Mouse (Mus musculus) lung, postnatal 4 days (tissue): ENCODE data around the gene Samd4b.

ENCODE experiments used
- DNase-seq, 2 experiments: peaks; one replicate each; pipeline ENCODE4 v3.0.0; 2021

The Samd4b gene

DNA sequence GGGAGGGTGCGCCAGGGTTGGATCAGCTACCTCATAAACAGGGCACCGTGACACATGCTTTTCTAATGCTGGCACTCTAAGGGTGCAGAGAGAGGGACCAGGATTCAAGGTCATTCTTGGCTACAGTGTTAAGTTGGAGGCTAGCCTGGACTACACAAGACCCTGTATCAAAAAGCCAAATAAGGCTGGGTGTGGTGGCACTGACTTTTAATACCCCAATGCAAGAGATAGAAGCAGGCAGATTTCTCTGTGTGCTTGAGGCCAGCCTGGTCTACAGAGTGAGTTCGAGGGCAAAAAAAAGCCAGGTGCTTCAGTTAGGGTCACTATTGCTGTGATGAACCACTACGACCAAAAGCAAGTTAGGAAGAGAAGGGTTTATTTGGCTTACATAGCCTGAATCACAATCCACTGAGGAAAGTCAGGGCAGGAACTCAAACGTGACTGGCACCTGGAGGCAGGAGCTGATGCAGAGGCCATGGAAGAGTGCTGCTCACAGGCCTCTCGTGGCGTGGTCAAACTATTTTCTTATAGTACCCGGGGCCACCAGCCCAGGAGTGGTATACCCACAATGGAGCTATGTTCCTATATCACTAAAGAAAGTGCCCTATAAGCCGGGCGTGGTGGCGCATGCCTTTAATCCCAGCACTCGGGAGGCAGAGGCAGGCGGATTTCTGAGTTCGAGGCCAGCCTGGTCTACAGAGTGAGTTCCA lies 156.0 kb downstream of the Samd4b start:
- DNase-seq, result no peak

DNA sequence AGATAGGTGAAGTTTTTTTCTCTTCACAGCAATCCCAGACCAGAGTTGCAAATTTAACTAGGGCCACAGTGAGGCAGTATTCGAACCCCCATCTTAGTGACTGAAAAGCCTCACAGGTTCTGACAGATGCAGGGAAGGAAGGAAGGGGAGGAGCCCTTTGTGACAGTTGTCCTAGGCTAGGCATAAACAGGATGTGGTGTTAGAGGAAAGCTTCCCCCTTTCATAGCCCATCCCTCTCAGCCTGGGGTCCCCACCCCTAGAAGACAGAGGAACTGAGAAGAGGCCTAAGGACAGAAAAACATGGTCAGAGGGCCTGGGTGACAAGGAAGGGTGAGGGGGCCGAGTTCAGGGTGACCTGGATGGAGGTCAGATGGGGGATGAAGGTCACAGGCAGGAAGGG lies 157.2 kb downstream of the Samd4b start:
- peak; percentile 73 to 75 for DNase-seq

DNA sequence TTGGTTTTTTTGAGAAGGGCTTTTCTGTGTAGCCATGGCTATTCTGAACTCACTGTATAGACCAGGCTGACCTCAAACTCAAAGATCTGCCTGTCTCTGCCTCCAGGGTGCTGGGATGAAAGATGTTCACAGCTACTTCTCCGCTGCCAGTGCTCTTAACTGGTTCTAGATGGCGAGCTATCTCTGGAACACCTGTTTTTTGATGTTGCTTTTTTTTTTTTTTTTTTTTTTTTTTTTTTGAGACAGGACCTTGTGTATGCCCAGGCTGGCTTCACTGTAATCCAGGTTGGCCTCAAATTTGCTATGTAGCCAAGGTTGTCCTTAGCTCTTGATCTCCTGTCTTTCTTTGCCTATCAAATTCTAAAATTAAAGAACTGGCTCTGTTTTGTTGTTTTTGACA lies 159.2 kb downstream of the Samd4b start:
- no peak for DNase-seq

DNA sequence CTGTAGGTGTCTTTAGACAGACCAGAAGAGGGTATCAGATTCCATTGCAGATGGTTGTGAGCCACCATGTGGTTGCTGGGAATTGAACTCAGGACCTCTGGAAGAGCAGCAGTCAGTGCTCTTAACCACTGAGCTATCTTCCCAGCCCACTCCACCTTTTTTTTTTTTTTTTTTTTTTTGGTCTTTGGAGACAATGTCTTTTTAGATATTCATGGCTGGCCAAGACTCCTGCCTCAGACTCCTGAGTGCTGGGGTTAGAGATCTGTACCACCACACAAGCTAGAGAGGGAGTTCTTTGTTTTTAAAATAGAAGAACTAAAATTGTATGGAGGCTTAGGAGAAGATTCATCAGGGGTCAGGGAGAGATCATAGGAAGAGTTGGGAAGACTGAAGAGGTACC lies 160.0 kb downstream of the Samd4b start:
- DNase-seq, result no peak

DNA sequence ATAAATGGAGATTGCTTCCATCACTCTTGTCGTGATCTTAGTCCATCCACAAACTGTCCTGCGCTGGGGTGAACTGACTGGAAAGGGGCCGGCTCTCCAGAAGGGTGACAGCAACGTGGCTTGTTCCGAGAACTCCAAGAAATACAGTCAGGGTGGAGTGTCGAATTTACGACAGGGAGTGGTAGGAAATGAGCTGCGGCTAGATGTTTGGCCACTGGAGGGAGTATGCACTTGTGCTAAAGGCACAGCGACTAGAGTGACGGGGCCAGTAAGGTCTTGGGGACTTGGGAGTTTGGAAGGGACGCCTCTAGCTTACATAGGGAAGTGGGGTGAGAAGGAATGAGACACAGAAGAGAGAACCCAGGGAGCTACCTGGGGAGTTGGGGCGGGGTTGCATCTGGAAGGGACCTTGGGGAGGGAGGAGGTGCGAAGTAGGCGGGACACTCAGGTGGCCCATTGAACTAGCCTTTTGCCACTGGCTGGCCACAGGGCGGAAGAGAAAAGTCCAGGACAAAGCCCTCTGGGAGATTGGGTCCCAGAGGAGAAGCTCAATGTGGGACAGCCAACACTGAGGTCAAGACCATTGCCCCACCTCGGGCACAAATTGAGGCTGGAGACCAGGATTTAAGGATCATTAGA lies 160.9 kb downstream of the Samd4b start, which contains the start of gene Gmfg:
TSS of gene Gmfg (plus strand) at position 516 of the 639 bp plus-strand sequence.
- peak; percentile 88 to 90 for DNase-seq

DNA sequence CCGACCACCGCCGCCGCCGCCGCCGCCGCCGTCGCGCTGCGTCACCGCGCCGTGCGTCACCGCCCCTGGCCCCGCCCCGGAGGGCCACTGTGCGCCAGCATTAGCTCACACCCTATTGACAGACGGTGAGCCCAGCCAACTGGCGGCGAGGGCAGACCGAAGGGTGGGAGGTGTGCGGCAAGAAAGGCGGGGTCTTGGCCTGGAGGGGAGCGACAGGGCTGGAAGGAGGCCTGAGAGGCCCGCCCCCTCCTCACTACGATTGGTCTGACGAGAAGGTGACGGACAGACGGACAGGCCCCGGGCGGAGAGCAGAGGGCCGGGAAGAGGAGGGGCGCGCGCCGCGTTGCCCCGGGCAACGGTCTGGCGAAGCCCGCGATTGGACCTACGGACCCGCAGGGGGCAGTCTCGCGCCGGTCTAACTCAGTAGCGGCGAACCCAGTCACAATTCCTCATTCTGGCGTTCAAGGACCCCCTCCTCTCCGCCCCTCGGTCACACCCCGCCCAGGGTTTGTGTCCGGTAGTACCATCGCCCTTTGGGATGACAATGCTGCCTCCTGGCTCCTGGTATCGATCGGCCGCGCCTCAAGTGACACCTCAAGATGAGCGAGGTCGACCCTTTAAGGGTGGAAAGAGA lies 161.6 kb downstream of the Samd4b start:
- DNase-seq, result peak; percentile 100

DNA sequence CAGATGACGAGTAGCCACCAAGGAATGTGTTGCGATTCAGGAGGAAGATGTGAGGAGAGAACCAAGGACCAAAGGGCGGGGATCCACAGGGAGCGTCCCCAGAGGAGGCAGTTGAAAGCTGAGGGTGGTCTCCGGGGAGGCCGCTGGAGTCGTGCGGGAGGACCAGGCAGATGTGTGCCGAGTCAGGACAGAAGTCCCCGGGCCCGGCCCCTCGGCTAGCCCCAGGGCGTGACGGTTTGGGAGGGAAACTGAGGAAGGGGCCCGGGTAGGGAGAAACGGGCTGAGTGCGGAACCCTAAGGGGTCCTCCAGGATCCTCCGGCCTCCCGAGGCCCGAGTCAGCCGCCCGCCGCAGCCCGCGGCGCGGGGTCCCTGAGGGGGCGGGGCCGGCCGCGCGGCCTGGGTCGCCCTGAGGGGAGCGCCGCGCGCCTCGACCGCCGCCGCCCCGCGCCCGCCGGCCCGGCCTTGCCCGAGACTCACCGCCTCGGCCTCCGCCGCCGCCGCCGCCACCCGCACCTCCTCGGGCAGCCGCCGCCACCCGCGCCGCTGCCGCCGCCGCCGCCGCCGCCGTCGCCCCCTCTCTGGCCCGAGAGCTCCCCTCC lies 162.2 kb downstream of the Samd4b start:
- DNase-seq, result peak in 1 of 2 experiments; percentile 37

DNA sequence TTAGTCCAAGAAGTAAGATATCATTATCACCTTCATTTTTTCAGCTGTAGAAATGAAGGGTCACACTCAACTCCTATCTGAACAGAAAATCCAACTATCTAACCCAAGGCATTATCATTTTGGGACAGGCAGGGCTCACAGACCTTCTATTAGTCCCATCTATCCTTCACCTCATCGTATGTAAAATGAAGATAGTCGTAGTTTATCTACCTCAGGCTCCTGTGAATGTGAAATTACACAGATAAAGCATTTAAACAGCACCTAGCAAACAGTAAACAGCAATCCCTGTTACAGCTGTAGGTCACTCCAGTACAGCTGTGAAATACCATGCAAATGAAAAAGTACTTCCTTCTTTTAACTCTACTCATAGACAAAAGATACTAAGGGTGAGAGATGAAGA lies 165.7 kb downstream of the Samd4b start:
- DNase-seq, result no peak

DNA sequence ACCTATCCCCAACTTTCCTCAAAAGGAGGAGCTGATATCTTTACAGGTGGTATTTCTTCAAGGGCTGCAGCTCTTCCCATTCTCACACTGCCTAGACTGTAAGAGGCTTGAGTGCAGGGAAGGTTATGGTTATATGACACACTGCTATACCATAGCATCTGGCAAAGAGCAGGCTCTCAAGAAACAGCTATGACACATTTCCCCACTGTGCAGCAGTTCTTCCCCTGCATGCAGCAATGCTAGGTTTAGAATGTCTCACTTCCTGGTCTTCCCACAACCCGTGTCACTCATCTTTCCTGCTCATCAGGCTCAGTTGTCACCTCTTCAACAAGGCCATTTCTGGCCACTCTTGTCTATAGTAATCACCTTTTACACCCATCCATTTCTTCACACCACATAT lies 167.4 kb downstream of the Samd4b start:
- no peak for DNase-seq

DNA sequence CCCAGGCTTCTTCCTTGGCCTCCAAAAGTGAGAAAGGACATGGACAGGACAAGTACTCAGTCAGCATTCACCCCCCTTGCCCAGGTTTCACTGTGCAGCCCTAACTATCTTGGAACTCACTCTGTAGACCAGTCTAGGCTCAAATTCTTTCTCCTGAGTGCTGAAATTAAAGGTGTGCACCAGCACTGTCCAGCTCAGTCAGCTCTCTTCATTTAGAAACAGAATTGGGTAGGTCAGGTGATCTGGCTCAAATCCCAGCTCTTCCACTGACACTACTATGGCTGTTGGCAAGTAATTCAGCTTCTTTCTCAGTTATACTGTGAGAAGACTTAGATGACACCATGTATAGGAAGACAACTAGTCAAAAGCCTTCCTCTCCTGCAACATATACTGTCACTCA lies 170.2 kb downstream of the Samd4b start:
- no peak for DNase-seq

DNA sequence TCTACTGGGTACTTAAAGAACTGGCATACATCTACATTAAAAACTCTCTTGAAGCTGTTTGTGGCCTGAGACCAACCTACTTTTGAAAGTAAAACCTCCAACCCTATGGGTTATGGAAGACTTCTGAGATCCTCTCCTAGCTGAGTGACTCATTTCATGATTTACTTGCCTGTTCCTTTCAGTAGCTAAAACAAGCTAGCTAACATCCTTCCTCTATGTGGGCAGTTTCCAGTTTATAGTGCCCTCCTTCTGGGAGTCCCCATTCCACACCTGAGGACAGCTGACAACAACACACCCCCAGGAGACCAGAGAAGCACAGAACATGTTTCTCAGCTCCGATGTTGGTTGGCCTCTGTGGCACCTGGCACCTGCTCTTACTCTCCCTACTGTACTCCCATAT lies 174.9 kb downstream of the Samd4b start:
- DNase-seq, result no peak

DNA sequence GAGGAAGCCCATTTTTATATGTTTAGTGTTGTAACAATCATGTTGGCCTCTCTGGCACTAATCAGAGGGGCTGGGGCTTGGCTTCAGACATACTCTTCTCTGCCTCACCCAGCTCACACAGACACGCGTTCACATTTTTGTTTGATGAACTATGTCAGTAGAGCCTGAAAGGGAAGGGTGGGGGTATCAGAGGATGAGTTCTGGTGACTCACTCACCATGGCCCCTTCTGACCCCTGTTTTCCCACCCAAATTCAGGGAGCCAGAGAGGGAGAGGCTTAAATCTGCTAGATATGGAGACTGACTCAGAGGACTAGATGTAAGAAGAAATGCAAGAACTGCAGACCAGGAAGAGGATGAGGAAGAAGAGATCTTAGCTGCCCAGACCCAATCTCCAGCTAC lies 178.5 kb downstream of the Samd4b start:
- no peak for DNase-seq

DNA sequence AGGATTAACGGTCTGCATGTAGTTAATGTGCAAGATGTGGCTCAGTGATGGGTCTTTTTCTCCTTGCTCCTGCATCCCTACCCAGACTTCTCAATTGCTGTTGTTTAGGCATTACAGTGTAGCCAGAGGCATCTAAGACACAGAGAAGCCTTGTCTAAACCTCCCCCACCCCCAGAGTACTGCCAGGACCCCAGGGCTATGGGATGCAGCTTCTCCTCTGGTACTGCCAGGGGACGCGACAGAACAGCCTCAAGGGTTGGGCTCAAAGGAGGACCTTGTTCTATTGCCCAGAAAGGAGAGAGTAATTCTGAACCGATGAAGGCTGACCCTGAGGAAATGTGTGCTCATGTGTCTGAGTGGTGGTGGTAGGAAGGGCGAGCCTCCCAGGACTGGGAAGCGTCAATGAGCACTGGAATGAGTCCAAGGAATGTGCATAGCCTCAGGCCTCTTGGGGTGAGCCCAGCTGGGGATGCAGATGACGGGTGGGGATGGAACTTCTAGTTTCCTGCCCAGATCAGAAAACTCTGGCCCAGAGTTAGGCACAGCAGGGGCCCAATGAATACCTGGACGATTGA lies 179.8 kb downstream of the Samd4b start:
- DNase-seq, result peak; percentile 58 to 77

DNA sequence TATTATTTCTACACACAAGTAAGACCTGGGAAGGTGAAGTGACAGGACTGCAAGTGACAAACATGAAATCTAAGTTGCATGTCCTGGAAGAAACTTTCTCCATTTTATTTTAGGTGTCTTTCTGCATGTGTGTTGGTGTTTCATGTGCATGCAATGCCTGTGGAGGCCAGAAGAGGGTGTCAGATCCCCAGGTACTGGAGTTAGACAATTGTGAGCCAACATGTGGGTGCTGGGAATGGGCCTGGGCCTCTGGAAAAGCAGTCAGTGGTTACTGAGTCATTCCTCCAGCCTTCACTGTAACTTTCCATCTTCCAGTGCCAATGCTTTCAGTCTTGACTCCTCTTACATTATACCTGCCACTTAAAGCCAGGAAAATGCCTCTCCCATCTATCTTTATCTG lies 180.6 kb downstream of the Samd4b start:
- no peak for DNase-seq

DNA sequence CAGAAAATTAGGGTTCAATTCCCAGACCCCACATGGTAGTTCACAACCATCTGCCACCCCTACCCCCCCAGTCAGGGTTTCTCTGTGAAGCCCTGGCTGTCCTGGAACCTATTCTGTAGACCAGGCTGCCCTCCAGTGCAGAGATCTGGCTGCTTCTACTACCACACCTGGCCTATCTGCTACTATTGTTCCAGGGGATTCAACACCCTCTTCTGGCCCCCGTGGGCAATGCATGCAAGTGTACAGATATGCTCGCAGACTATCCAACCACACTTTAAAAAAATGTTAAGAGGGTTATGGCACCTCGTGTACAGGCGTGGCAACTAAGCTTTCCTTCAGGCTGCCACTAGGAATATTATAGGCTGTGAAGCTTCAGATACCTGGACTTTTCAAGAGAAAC lies 185.1 kb downstream of the Samd4b start:
- DNase-seq, result no peak

DNA sequence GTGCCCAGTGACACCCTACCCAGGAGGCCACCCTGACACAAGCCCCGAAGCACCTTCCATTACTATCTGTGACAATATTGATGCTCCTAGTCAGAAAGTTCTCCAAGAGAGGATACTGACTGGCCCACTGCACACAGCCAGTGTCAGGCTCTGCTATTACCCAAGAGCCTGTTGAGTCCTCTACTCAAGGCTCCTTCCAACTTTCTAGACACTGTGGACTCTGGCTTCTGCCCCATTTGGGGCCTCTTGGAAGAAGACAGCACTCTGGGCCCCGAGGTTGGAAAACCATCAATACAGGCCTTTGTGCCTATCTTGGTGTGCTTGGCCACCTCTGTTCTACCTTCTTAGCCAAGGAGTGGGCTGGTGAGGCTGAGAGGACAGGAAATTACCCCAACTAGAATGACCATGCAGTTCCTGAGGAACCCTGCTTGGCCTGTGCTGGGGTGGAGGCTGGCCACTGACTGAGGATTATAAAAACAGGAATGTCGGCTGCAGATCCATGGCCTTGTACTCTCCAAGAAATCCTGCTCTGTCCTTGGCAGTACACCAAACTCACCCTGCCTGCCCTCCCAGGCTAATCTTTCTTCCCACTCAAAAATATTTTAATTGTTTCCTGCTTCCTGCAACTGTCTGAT lies 187.0 kb downstream of the Samd4b start:
- peak; percentile 53 to 69 for DNase-seq

DNA sequence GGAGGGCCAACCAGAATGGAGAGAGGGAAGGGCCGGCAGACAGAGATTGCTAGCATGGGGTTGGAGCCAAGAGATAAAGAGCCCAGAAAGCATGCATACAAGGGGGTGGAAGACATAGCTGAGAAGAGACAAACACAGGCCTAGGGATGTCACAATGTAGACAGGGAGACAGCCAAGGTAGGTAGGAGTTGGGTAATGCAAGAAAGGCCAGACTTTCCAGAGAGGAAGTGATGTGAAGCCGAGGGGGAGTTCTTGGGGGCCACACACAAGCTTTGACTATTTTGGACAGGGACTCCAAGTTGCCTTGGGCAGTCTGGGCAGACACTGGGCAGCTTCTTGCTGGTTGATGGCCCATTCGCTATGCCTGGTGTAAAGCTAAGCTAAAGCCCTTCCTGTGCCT lies 196.0 kb downstream of the Samd4b start:
- DNase-seq, result no peak

DNA sequence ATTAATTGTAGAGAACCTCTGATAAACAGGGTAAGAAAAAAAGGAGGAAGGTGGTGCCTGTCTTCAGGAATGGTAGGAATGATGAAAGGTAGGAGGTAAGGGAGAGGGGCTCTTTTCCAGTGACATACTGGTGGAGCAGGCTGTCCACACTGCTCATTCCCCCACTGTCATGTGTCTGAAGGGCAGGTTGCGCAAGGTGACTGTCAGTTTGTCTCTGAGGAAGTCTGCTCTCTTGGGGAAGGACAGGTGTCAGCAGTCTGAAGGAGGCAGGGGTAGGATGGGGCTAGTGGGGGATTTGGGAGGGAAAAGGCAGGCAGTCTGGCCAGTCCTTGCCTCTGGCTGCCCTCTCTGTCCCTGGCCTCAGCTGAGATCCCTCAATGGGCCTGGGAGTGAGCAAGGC lies 196.9 kb downstream of the Samd4b start:
- DNase-seq, result no peak

DNA sequence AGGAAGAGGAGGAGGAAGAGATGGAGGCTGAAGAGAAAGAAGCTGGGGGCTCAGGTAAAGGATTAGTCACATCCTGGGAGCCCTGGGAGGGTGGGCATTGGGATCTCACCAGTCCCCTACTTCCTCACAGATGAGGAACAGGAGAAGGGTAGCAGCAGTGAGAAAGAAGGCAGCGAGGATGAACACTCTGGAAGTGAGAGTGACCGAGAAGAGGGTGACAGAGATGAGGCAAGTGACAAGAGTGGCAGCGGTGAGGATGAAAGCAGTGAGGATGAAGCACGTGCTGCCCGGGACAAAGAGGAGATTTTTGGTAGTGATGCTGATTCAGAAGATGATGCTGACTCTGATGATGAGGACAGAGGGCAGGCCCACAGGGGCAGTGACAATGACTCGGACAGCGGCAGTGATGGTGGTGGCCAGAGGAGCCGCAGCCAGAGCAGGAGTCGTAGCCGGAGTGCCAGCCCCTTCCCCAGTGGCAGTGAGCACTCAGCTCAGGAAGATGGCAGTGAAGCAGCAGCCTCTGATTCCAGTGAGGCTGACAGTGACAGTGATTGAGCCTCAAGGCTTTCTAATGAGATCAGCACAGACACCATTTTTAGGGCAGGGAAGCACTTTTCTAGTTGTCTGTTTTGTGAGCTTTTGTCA lies 199.1 kb downstream of the Samd4b start:
- no peak for DNase-seq

DNA sequence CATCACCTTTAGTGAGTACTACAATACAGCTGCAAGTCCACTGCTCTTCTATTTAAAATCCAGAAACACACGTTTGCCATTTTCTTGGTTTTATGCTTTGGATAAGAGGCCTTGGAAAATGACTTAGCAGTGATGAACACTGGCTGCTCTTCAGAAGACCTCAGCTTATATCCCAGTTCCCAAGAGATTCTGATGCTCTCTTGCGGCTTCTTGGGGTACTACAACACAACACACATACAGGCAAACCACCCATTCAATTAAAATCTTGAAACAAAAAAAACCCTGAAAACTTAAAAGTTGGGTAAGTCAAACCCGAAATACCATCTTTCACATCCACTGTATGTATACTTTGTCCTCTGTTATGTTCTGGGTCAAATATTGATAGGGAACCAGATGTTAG lies 199.9 kb downstream of the Samd4b start:
- DNase-seq, result peak in 1 of 2 experiments; percentile 36

DNA sequence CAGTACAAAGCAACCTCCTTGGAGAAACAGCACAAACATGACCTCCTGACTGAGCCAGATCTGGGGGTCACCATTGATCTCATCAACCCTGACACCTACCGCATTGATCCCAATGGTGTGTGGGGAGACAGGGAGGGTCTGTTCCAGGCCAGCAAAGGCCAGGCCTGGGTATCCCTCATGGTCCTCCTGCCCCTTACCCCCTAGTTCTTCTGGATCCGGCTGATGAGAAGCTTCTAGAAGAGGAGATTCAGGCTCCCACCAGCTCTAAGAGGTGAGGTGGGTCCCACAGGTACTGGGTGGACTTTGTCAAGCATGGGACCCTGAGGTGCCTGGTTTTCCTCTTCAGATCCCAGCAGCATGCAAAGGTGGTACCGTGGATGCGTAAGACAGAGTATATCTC lies 202.5 kb downstream of the Samd4b start:
- DNase-seq, result no peak

DNA sequence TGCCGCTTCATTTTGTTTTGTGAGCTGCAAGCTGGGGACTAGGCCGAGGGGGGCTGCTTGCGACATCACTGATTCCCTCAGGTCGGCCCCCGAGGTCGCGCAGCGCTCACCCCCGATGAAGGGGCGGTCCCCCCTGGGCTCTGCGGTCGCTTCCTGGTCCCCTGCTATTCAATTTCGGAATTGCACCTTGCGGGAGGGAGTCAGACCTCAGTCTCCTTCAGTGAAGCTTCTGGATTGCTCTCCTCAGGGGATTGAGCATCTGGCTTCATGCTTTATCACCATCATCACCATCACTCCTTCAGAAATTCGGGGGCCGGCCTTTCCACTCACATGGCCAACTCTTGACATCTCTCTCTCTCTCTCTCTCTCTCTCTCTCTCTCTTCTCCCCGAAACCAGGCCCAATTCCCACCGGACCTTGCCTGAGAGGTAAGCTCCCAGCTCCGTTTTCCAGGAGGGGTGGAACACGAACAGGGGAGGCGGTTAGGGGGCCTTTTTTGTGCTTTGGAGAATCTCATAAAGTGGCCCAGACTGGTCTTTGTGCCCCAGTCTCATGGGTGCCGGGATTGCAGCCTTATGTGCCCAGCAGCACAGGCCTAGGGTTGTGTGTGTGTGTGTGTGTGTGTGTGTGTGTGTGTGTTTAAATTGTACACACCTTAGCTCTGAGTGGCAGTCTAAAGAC lies 204.5 kb downstream of the Samd4b start:
- peak in 1 of 2 experiments; percentile 15 for DNase-seq
